Mouse (Mus musculus): ENCODE measurements around the gene Chd2.

DNA sequence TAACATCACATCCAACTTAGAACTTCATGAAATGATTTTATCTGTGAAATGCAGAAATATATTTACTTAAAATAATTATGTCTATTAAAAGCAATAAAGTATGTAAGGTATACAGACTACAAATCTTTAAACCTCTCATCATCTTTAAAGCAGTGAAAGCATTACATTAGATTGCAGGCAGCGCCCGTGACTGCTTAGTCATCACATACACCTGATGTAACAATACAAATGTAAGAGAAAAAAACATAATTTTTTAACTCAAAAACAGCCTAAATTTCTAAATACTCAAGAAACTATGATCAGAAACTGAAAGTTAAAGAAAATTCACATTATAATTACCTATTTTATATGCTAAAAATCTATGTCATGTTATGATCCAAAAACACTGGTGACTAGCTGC lies 11.5 kb upstream of the Chd2 start:
- no peak for TF ChIP-seq POLR2A (IDR thresholded peaks at IDR 0.05; ENCODE audit: extremely low read depth, insufficient read depth, low read length)
- no peak for TF ChIP-seq CTCF (IDR thresholded peaks at IDR 0.05; ENCODE audit: low read depth, low read length)

All from liver, adult 2 months (tissue).